ENCODE assay signal across 11 mouse cellular contexts in the genomic region with DNA sequence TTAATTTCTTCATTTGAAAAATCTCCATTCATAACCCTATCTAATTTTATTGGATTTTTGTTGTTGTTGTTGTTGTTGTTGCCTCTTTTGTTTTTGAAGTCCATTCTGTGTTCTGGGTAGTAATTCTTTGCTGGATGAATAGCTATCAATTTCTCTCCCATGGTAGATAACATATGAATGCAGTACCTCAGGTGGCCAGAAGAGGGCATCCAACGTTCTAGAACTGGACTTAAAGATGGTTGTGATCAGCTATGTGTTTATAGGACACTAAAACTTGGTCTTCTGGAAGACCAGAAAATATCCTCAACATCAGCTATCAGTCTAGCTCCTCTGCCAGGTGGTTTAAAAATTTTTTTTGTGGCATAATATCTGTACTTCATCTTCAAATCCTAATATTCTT. TPM values are rescaled to one million over a fixed set of nuclear protein-coding genes. Genes with fewer than 3 reads are reported as not detected.
DNase-seq lines count a peak whose midpoint lies in the region; ATAC-seq and TF ChIP-seq lines count a peak whose summit lies in the region.
"Not testable (repeated sequence)": the region's sequence is repeated elsewhere in the genome, so short reads cannot be mapped to it uniquely, and the experiment has no call there.
"Had no signal": no experiment of that assay in that cellular context is flagged by ENCODE, and none has a peak within 500 bp of the region (broad histone marks: within the 10 kb centered on the region; RNA-seq: fewer than 3 reads in every experiment).

No protein-coding gene starts in this region.

- not testable (repeated sequence) for H3K4me1 ChIP-seq in hindbrain, embryonic 11.5 days (replicated peaks; ENCODE audit: control insufficient read depth, insufficient read depth, low read length); lung, adult 2 months (ENCODE audit: control insufficient read depth, insufficient read depth, low read length)

- TF ChIP-seq CTCF in lung, adult 2 months (IDR thresholded peaks at IDR 0.05; ENCODE audit: insufficient read depth, low read length): not testable (repeated sequence)

- H3K27me3 ChIP-seq in hindbrain, embryonic 11.5 days (ENCODE audit: control insufficient read depth, insufficient read depth, low read length): not testable (repeated sequence)

- H3K36me3 ChIP-seq in hindbrain, embryonic 11.5 days (ENCODE audit: control insufficient read depth, insufficient read depth, low read length): not testable (repeated sequence)

- not testable (repeated sequence) for TF ChIP-seq POLR2A in lung, adult 2 months (IDR thresholded peaks at IDR 0.05; ENCODE audit: borderline replicate concordance, extremely low read depth, low read depth, low read length)

- not testable (repeated sequence) for ATAC-seq in hindbrain, embryonic 11.5 days (ENCODE audit: low FRiP score)

- H3K27ac ChIP-seq in hindbrain, embryonic 11.5 days (ENCODE audit: low read depth, low read length): not testable (repeated sequence)

- not testable (repeated sequence) for H3K4me3 ChIP-seq in hindbrain, embryonic 11.5 days (ENCODE audit: low read depth, low read length); lung, adult 2 months (replicated peaks; ENCODE audit: extremely low read depth, low read depth, low read length)

- H3K4me2 ChIP-seq in hindbrain, embryonic 11.5 days (replicated peaks; ENCODE audit: low read depth, low read length): not testable (repeated sequence)

- peak; percentile 36 for DNase-seq in NIH3T3 (ENCODE audit: low read depth)
- DNase-seq in cerebellum, adult 18-20 months: peak; percentile 38 to 45
- DNase-seq in forelimb bud, embryonic 11.5 days (ENCODE audit: low read depth, low spot score): peak; percentile 1
- peak; percentile 35 for DNase-seq in hindbrain, embryonic 11.5 days (ENCODE audit: low spot score)
- DNase-seq in layer of hippocampus, adult 9-10 months (ENCODE audit: low spot score): peak; percentile 51
- peak; percentile 25 for DNase-seq in lung, adult 2 months
- peak; percentile 34 for DNase-seq in retina, embryonic 14.5 days (ENCODE audit: low spot score)
- DNase-seq in urinary bladder, adult 18-20 months (ENCODE audit: low spot score in 2 of 2): peak; percentile 20 to 35

- H3K9me3 ChIP-seq in hindbrain, embryonic 11.5 days (ENCODE audit: control insufficient read depth, low read length): not testable (repeated sequence)

- not testable (repeated sequence) for H3K9ac ChIP-seq in hindbrain, embryonic 11.5 days (ENCODE audit: low read depth, low read length)

- WGBS in hindbrain, embryonic 11.5 days: 0% methylated on average over 1 of the region's 1 CpGs
- 0% methylated on average over 1 of the region's 1 CpGs for WGBS in lung, adult 2 months

RNA-seq across cellular contexts. Expression of a gene that starts 54.9 kb away (rescaled TPM):
- polyA plus RNA-seq in hindbrain, embryonic 11.5 days (2014; fragmentation: Nextera tagmentation; extraction: Ambion mirVana): not detected in 2 replicates
- polyA plus RNA-seq in lung, adult 2 months (2012; rRNA removed): not detected in 2 replicates
- polyA plus RNA-seq: heart, embryonic 10.5 days; large intestine, adult 2 months; midbrain, embryonic 11.5 days had no signal

Comparison
In these comparisons a context has a peak if more than half of its experiments do, and no peak if none do; other contexts are left out.
1. DNase-seq: peak in every context shown above with its lines; median percentile 51 in layer of hippocampus, adult 9-10 months; 42 in cerebellum, adult 18-20 months; 36 in NIH3T3; 35 in hindbrain, embryonic 11.5 days; 34 in retina, embryonic 14.5 days; 28 in urinary bladder, adult 18-20 months; 25 in lung, adult 2 months; 1 in forelimb bud, embryonic 11.5 days.